Mouse (Mus musculus): ENCODE measurements around the gene Sf3a1. TPM values are rescaled to one million over a fixed set of nuclear protein-coding genes. Genes with fewer than 3 reads are reported as not detected.

Sf3a1 gene
- polyA plus RNA-seq, 1 experiment from 2014 or later = 97.1 TPM

DNA sequence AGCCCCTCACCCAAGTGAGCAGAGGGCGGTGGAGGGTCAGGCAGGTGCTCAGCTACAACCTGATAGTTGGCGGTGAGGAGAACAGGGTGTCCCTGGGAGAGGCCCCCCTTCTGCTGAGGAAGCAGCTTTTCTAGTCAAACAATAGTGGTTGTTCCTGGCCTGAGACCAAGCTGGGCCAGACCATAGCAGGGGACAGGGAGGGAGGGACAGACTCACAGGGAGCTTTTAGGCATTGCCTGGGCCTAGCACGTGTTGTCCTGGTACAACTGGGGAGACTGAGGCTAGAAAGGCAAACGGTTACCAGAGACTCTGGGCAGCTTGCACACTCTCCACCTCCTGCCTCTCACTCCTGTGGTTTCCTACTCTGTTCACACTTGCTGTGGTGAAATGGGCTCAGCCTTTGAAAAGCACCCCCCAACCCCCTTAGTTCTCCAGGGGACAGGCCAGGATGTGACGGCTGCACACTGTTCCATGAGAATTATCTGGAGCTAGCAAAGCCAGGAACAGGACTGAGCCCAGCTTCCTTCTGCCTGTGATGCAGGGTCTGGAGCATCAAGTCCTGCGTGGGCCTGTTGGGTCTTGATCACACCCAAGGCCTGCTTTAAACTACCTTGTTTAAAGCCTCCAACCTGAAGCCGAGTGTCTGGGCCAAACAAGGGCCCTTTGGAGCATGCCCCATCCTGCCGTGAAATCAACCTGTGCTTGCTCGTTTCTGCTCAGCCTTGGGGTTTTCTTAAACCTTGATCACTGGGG, 56.3 kb downstream of the Sf3a1 start:
- Histone ChIP-seq H3K4me3 (no peak overlapping the region), H3K9me3 (replicated peaks) (peaks cover 4% of the 10 kb centered on the region; the same call in 1 of the 2 replicates), H3K36me3 (peaks cover 47% of the 10 kb centered on the region), H3K27me3 (ENCODE audit: low read depth, poor library complexity, severe bottlenecking) (peaks cover 30% of the 10 kb centered on the region), H3K4me1 (peaks cover 30% of the 10 kb centered on the region), H3K27ac (replicated peaks) (no peak overlapping the region)
- 86% methylated on average over 9 of the region's 9 CpGs for WGBS
- no peak for DNase-seq (ENCODE audit: low spot score)

DNA sequence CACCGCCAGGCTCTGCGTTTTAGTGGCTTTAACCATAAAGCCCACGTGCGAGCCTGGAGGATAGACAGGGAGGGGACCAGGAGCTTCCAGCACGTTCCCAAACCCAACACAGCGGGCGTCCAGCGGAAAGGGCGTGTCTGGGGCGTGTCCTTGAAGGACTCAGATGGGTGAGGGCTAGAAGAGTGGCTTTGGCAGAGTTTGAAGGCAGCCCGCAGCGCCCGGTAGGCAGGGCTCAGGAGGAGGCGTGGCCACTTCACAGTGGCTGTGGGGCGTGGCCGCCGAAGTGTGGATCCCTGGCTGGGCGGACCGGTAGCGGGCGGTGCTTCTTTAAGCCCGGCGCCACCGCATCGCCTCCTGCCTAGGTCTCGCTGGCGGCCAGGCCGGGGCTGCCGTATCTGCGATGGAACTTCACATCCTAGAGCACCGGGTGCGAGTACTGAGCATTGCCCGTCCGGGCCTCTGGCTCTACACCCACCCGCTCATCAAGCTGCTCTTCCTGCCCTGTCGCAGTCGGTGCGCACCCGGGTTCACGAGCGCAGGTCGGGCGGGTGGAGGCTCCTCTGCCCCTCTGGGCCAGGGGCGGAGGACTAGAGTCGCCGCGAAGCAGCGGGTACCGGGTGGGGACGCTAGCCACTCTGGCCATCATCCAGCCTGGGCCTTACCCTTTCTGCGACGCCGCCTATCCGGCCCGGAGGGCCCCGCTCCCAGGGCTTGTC, 57.9 kb downstream of the Sf3a1 start, which contains the start of gene Castor1:
Gene Castor1 (plus strand): TSS at position 312 of the 716 bp plus-strand sequence.
- Histone ChIP-seq H3K36me3 (peaks cover 30% of the 10 kb centered on the region), H3K4me1 (peaks cover 33% of the 10 kb centered on the region), H3K27me3 (ENCODE audit: low read depth, poor library complexity, severe bottlenecking) (peaks cover 30% of the 10 kb centered on the region), H3K9me3 (replicated peaks) (peaks cover 4% of the 10 kb centered on the region; the same call in 1 of the 2 replicates), H3K4me3 (peak within 1 kb of the TSS; percentile 64), H3K27ac (replicated peaks) (peak within 1 kb of the TSS; percentile 55)
- DNase-seq (ENCODE audit: low spot score) = peak; percentile 80
- 2% methylated on average over 56 of the region's 56 CpGs for WGBS

DNA sequence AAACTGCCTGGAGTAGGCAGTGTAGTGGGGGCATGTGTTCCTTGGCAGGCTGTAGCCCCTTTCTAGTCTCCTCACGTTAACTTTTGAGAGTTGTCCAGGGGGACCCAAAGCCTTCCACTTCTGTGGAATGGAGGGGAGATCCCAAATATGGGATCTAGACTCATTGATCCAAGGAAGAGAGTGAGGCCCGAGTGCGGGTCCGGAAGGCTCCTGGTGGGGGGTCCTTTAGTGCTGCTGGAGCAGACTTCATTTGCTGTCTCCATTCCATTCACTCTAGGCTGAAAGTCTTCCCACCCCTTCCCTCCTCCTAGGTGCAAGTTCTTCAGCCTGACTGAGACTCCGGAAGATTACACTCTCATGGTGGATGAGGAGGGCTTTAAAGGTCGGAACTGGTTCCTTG, 58.5 kb downstream of the Sf3a1 start:
- peaks cover 33% of the 10 kb centered on the region for H3K4me1 ChIP-seq
- peaks cover 30% of the 10 kb centered on the region for H3K27me3 ChIP-seq (ENCODE audit: low read depth, poor library complexity, severe bottlenecking)
- peaks cover 4% of the 10 kb centered on the region; the same call in 1 of the 2 replicates for H3K9me3 ChIP-seq (replicated peaks)
- 2% methylated on average over 6 of the region's 6 CpGs for WGBS
- DNase-seq (ENCODE audit: low spot score) = no peak
- H3K27ac ChIP-seq (replicated peaks) = peak overlapping the region; percentile 55
- peaks cover 24% of the 10 kb centered on the region for H3K36me3 ChIP-seq
- H3K4me3 ChIP-seq = peak overlapping the region; percentile 64

DNA sequence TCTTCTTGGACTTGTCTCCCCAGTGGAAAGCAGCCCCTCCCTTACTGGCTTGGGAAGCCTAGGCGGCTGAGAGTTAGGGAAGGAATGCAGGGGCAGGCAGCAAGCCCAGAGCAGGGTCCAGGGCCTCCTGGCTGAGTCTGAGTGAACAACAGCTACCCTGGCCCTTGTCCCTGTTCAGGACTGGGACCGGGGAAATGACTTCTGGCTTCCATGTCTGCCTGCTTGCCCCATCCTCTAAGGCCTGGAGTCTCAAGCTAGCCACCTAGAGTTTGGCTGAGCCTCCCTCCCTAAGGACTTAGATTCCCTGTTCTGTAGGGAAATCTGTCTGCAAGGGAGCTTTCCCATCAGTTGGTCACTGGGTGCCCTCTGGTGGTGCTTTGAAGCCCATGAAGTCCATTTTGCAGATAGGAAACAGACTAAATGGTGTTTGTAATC, 59.2 kb downstream of the Sf3a1 start:
- H3K9me3 ChIP-seq (replicated peaks) = peaks cover 4% of the 10 kb centered on the region; the same call in 1 of the 2 replicates
- H3K4me3 ChIP-seq = no peak overlapping the region
- peaks cover 30% of the 10 kb centered on the region for H3K27me3 ChIP-seq (ENCODE audit: low read depth, poor library complexity, severe bottlenecking)
- WGBS = 10% methylated on average over 2 of the region's 2 CpGs
- H3K27ac ChIP-seq (replicated peaks) = no peak overlapping the region
- peaks cover 18% of the 10 kb centered on the region for H3K36me3 ChIP-seq
- H3K4me1 ChIP-seq = peaks cover 33% of the 10 kb centered on the region
- peak; percentile 52 for DNase-seq (ENCODE audit: low spot score)

DNA sequence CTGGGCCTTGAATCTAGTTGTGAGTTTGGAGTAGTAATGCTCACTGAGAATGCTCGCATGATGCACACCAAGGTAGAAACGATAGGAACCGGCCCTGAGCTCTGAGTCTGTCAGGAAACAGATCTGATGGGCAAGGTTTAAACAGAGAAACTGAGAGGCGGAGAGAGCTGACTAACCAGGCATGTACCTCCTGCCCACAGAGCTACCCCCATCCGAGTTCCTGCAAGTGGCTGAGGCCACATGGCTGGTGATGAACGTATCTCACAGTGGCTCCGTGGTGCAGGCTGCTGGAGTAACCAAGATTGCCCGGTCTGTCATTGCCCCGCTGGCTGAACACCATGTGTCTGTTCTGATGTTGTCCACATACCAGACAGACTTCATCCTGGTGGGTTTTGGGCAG, 59.8 kb downstream of the Sf3a1 start:
- Histone ChIP-seq H3K36me3 (peaks cover 12% of the 10 kb centered on the region), H3K9me3 (replicated peaks) (peaks cover 4% of the 10 kb centered on the region; the same call in 1 of the 2 replicates), H3K4me3 (no peak overlapping the region), H3K27me3 (ENCODE audit: low read depth, poor library complexity, severe bottlenecking) (peaks cover 30% of the 10 kb centered on the region), H3K27ac (replicated peaks) (no peak overlapping the region), H3K4me1 (peaks cover 33% of the 10 kb centered on the region)
- 61% methylated on average over 9 of the region's 9 CpGs for WGBS
- no peak for DNase-seq (ENCODE audit: low spot score)

DNA sequence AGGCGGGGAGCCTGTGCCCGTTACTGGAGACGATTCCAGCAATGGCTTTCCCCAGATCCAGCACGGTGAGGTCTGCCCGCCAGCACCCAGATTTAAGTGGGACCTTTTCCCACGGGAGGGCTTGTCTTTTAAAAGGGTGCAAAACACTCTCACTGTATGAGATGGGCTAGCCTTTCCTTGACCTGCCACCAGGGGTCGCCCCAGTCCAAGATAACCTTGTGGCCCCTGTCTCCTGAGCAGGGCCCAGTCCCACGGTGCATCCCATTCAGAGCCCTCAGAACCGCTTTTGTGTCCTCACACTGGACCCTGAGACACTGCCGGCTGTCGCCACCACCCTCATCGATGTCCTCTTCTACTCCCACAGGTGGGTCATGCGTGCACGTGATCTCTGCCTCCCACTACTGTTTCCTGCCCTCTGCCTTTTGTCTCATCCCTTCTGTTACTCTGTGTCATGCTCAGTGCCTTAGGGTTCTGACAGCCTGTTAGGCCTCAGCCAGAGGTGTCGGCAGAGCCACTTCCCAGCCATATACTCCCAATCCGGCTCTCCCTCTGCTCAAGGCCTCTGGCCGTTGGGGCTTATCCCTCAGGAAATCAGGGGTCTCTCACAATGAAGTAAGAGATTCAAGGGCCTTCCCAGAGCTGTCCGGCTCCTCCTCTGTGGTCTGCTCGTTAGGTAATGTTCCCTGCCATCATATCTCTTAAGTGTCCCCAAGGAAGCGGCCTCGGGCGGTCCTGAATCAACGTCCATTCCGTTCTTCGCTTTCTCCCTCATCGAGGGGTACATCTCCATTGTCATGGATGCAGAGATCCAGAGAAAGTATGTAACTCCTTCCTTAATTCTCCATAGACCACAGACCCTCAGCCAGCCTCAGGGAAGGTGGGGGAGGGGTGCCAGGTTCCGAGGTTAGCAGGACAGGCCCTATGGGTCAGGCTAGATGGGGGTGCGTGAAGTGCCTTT, 60.6 kb downstream of the Sf3a1 start:
- Histone ChIP-seq H3K27ac (replicated peaks) (0 out of 2 replicates have a peak overlapping the region, but pooled peaks have one; percentile 2), H3K9me3 (replicated peaks) (peaks cover 4% of the 10 kb centered on the region; the same call in 1 of the 2 replicates), H3K4me3 (no peak overlapping the region), H3K4me1 (peaks cover 33% of the 10 kb centered on the region), H3K27me3 (ENCODE audit: low read depth, poor library complexity, severe bottlenecking) (peaks cover 30% of the 10 kb centered on the region), H3K36me3 (peaks cover 4% of the 10 kb centered on the region)
- 46% methylated on average over 28 of the region's 28 CpGs for WGBS
- DNase-seq (ENCODE audit: low spot score) = peak; percentile 72

DNA sequence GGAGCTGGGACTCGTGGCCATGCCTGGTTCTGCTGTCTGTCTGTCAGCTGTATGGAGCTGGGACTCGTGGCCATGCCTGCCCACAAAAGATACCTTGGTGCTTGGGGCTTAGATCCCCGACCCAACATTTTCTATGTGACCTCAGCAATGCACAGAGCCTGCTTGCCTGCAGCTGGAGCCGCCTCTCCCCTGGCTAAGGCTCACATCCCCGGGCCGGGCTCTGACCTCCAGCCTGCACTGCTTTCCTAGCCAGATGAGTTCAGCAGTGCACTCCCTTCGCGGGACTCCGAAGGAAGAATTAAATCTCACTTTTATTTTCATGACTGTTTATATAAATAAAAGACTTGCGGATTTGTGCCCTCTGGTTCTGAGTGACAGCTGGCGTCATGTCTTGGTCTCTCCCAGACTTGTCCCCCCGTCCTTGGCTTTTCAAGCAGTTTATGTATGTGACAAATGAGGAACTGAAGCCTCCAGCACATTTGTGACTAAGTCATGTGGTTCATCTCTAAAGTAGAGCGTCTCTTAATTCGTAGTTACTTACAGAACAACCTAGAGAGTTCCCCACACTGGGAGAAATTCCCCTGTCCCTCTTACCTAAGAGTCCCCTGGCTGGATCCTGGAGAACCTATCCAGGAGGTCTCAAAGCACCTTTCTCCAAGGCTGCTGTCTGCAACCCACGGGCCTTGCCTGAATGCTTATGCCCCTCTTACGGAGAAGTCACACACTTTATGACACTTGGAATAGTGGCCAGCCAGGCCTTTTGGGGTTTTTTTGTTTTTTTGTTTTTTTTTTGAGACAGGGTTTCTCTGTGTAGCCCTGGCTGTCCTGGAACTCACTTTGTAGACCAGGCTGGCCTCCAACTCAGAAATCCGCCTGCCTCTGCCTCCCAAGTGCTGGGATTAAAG, 62.1 kb downstream of the Sf3a1 start:
- WGBS = 82% methylated on average over 17 of the region's 17 CpGs

DNA sequence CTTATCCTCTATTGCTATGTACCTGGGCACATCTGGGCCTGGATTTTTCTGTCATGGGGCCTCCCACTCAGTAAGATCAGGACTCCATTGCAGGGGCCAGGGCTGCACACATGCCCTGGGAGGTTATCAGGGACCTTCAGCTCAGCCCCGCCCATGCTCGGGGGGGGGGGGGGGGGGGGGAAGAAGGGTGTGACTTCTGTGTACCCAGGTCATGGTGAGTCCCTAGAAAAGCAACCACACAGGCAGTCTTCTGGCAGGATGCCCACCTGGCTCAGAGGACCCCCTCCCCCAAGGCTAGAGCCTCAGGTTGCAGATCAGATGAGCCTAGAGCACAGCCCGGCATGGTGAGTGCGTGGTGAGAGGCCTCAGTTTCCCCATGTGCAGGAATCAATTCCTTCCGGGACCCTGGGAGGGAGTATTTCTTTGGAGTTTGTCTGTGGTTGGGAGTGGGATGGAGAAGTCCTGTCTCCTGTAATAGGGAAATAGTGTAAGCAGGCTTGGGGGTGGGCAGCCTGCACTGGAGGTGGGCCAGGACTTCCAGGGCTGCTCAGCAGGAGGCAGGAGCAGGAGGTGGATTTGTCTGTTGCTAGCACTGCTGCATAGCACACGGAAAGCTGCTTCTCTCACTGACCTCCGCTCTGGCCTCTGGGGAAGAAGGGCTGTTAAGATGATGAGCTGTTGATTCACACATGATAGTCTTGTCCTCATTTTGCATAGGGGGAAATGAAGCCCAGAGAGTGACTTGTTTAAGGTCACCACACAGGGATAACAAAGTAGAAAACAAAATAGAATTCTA, 63.4 kb downstream of the Sf3a1 start:
- Histone ChIP-seq H3K27ac (replicated peaks) (peak overlapping the region; percentile 28; the same call in 1 of the 2 replicates), H3K4me1 (peaks cover 26% of the 10 kb centered on the region), H3K4me3 (peak overlapping the region; percentile 21; the same call in 1 of the 2 replicates), H3K9me3 (replicated peaks) (no peaks in the 10 kb centered on the region), H3K36me3 (no peaks in the 10 kb centered on the region), H3K27me3 (ENCODE audit: low read depth, poor library complexity, severe bottlenecking) (peaks cover 17% of the 10 kb centered on the region)
- 29% methylated on average over 7 of the region's 7 CpGs for WGBS
- DNase-seq (ENCODE audit: low spot score) = no peak

More for the DNA sequence above, 62.1 kb downstream of the Sf3a1 start:
- peaks cover 33% of the 10 kb centered on the region for H3K4me1 ChIP-seq
- no peak overlapping the region for H3K27ac ChIP-seq (replicated peaks)
- H3K36me3 ChIP-seq = no peaks in the 10 kb centered on the region
- H3K4me3 ChIP-seq = no peak overlapping the region
- DNase-seq (ENCODE audit: low spot score) = no peak
- peaks cover 4% of the 10 kb centered on the region; the same call in 1 of the 2 replicates for H3K9me3 ChIP-seq (replicated peaks)
- peaks cover 30% of the 10 kb centered on the region for H3K27me3 ChIP-seq (ENCODE audit: low read depth, poor library complexity, severe bottlenecking)

DNA sequence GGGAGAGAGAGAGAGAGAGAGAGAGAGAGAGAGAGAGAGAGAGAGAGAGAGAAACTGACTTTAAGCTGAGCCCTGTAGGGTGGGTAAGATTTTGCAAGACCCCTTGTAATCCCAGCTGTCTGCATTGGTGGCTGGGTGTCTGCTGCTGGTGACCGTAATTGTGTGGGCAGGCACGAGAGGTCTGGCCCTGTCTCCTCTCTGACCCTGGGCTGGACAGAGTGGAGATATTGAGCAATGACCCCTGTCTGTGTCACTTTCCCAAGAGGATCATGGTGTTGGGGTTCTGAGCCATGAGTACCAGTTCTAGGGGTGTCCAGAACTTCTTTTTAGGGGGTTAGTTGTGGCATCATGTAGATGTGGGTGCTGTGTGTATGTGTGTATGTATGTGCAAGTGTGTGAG, 64.1 kb downstream of the Sf3a1 start:
- peaks cover 11% of the 10 kb centered on the region for H3K27me3 ChIP-seq (ENCODE audit: low read depth, poor library complexity, severe bottlenecking)
- H3K4me1 ChIP-seq = peaks cover 21% of the 10 kb centered on the region
- no peak overlapping the region for H3K4me3 ChIP-seq
- WGBS = 42% methylated on average over 2 of the region's 2 CpGs
- H3K27ac ChIP-seq (replicated peaks) = no peak overlapping the region
- H3K9me3 ChIP-seq (replicated peaks) = no peaks in the 10 kb centered on the region
- H3K36me3 ChIP-seq = no peaks in the 10 kb centered on the region
- DNase-seq (ENCODE audit: low spot score) = no peak

DNA sequence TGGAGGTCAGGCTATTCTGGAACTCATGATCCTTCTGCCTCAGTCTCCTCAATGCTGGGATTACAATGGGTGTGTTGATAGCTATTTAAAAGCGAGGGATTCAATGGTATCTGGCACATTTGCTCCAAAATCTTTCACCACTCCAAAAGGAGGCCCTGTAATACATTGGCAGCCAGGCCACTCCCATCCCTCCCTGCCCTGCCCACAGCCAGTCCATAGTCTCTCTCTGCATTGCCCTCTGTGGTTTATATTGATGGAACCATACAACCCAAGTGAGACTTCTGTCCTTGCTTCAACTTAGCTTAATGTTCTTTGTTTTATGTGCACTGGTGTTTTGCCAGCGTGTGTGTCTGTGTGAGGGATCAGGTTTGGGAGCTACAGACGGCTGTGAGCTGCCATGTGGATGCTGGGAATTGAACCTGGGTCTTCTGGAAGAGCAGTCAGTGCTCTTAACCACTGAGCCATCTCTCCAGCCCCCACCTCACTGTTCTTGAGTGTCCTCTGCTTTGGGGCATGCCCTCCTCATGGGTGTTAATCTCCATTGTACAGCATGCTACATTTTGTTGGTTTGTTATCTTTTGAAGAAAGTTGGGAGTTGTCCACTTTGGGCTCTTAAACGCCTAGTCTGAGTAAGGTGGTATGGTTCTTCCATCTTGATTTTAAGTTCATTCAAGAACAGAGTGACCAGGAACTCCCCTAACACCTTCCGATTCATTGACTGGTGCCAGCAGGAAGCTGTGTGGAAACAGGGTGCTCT, 66.6 kb downstream of the Sf3a1 start:
- Histone ChIP-seq H3K9me3 (replicated peaks) (no peaks in the 10 kb centered on the region), H3K27ac (replicated peaks) (no peak overlapping the region), H3K27me3 (ENCODE audit: low read depth, poor library complexity, severe bottlenecking) (no peaks in the 10 kb centered on the region), H3K36me3 (no peaks in the 10 kb centered on the region), H3K4me3 (no peak overlapping the region), H3K4me1 (peaks cover 12% of the 10 kb centered on the region)
- DNase-seq (ENCODE audit: low spot score) = no peak
- 82% methylated on average over 5 of the region's 5 CpGs for WGBS
